Mouse (Mus musculus) CH12.LX (cell line): Measurements from ENCODE around the gene Stk39. TPM values are rescaled to one million over a fixed set of nuclear protein-coding genes. Genes with fewer than 3 reads are reported as not detected.

ENCODE experiments used
- DNase-seq: peaks from one replicate; pipeline ENCODE4 v3.0.0-alpha.2; 2013; ENCODE audit errors: extremely low read depth
- H3K27ac ChIP-seq: 2 replicates; pipeline ENCODE4 v1.5.1; 2012; ENCODE audit warnings: low read depth, mild to moderate bottlenecking, control low read depth, moderate library complexity; ENCODE audit not compliant: insufficient read depth
- H3K27me3 ChIP-seq: replicated peaks from 2 replicates; pipeline ENCODE3; 2012; ENCODE audit warnings: inconsistent platforms
- H3K36me3 ChIP-seq, 2 experiments: replicated peaks in 1 of 2; 2 replicates each; pipeline versions ENCODE3 to v1.6.1; 2012; ENCODE audit warnings: inconsistent platforms in 1 of 2, low read length in 1 of 2, mild to moderate bottlenecking in 1 of 2, mixed read lengths in 1 of 2, moderate library complexity in 1 of 2; ENCODE audit not compliant: control insufficient read depth in 1 of 2, insufficient read depth in 1 of 2
- H3K4me1 ChIP-seq, 2 experiments: 2 replicates each; pipeline ENCODE4 v1.6.1; 2012; ENCODE audit warnings: inconsistent platforms in 1 of 2, moderate library complexity in 1 of 2; ENCODE audit not compliant: insufficient read depth in 2 of 2, control insufficient read depth in 1 of 2
- H3K4me2 ChIP-seq: 2 replicates; pipeline ENCODE4 v1.6.1; 2012; ENCODE audit warnings: low read depth, mild to moderate bottlenecking, control low read depth; ENCODE audit not compliant: poor library complexity, insufficient read depth, severe bottlenecking
- H3K4me3 ChIP-seq, 3 experiments: fragments of 150-350 bp in 1 of 3; sonication (generic) in 1 of 3; replicated peaks in 1 of 3; 2 replicates each; pipeline versions ENCODE3 to v1.5.1; 2011 to 2012; ENCODE audit warnings: low read depth in 2 of 3, low read length in 2 of 3, mild to moderate bottlenecking in 2 of 3, moderate library complexity in 2 of 3, control low read depth in 1 of 3, improper control_type of control experiment in 1 of 3, inconsistent platforms in 1 of 3, mixed read lengths in 1 of 3; ENCODE audit not compliant: poor library complexity in 1 of 3
- H3K79me2 ChIP-seq: replicated peaks from 2 replicates; pipeline ENCODE4 v1.6.1; 2012; ENCODE audit warnings: mild to moderate bottlenecking, moderate library complexity; ENCODE audit not compliant: control insufficient read depth, poor library complexity, insufficient read depth, severe bottlenecking; ENCODE audit errors: extremely low read depth
- H3K9ac ChIP-seq: 2 replicates; pipeline ENCODE4 v1.6.1; 2012; ENCODE audit warnings: low read depth, mild to moderate bottlenecking, control low read depth, moderate library complexity; ENCODE audit not compliant: insufficient read depth
- H3K9me3 ChIP-seq: replicated peaks from 2 replicates; pipeline ENCODE3; 2012; ENCODE audit warnings: low read length, inconsistent platforms, mixed read lengths
- BHLHE40 ChIP-seq: IDR thresholded peaks from 2 replicates; pipeline ENCODE4 v1.6.1; 2011; ENCODE audit warnings: mild to moderate bottlenecking, low read depth, low read length, improper control_type of control experiment
- CHD1 ChIP-seq: IDR thresholded peaks from 2 replicates; pipeline ENCODE4 v1.6.1; 2012; ENCODE audit warnings: low read depth, low read length, improper control_type of control experiment, inconsistent platforms
- CHD2 ChIP-seq: IDR thresholded peaks from 2 replicates; pipeline ENCODE4 v1.6.1; 2011; ENCODE audit warnings: low read length, improper control_type of control experiment
- CTCF ChIP-seq, 2 experiments: IDR thresholded peaks in 1 of 2; conservative IDR thresholded peaks in 1 of 2; 2 replicates each; pipeline ENCODE4 v1.5.1; 2011 to 2012; ENCODE audit warnings: low read depth in 2 of 2, low read length in 2 of 2, improper control_type of control experiment in 1 of 2, inconsistent platforms in 1 of 2, mild to moderate bottlenecking in 1 of 2, moderate library complexity in 1 of 2
- ELF1 ChIP-seq: IDR thresholded peaks from 2 replicates; pipeline ENCODE4 v1.6.1; 2014; ENCODE audit warnings: low read depth, mild to moderate bottlenecking, inconsistent platforms, low read length, improper control_type of control experiment
- ETS1 ChIP-seq: conservative IDR thresholded peaks from 2 replicates; pipeline ENCODE4 v1.6.1; 2012; ENCODE audit warnings: low read depth, mild to moderate bottlenecking, inconsistent platforms, low read length, improper control_type of control experiment, moderate library complexity
- GABPA ChIP-seq: IDR thresholded peaks from 2 replicates; pipeline ENCODE4 v1.6.1; 2012; ENCODE audit warnings: low read depth, low read length, improper control_type of control experiment, inconsistent platforms; ENCODE audit not compliant: insufficient replicate concordance
- HCFC1 ChIP-seq: IDR thresholded peaks from 2 replicates; pipeline ENCODE4 v1.6.1; 2012; ENCODE audit warnings: low read depth, mild to moderate bottlenecking, inconsistent platforms, low read length, improper control_type of control experiment
- IRF4 ChIP-seq: IDR thresholded peaks from 2 replicates; pipeline ENCODE4 v1.6.1; 2014; ENCODE audit warnings: low read depth, mild to moderate bottlenecking, inconsistent platforms, low read length, improper control_type of control experiment
- JUND ChIP-seq: conservative IDR thresholded peaks from 2 replicates; pipeline ENCODE4 v1.6.1; 2011; ENCODE audit warnings: low read depth, low read length, improper control_type of control experiment
- KAT2A ChIP-seq: IDR thresholded peaks from 2 replicates; pipeline ENCODE4 v1.6.1; 2012; ENCODE audit warnings: low read length, improper control_type of control experiment, inconsistent platforms; ENCODE audit not compliant: insufficient replicate concordance
- MAFK ChIP-seq: IDR thresholded peaks from 2 replicates; pipeline ENCODE4 v1.6.1; 2011; ENCODE audit warnings: low read length, improper control_type of control experiment; ENCODE audit not compliant: insufficient replicate concordance
- MAX ChIP-seq: IDR thresholded peaks from 2 replicates; pipeline ENCODE4 v1.6.1; 2011; ENCODE audit warnings: low read length, improper control_type of control experiment
- MAZ ChIP-seq: IDR thresholded peaks from 2 replicates; pipeline ENCODE4 v1.6.1; 2012; ENCODE audit warnings: low read depth, mild to moderate bottlenecking, inconsistent platforms, low read length, improper control_type of control experiment, moderate library complexity
- MEF2A ChIP-seq: IDR thresholded peaks from 2 replicates; pipeline ENCODE4 v1.6.1; 2014; ENCODE audit warnings: low read depth, mild to moderate bottlenecking, inconsistent platforms, low read length, improper control_type of control experiment, borderline replicate concordance
- MXI1 ChIP-seq: IDR thresholded peaks from 2 replicates; pipeline ENCODE4 v1.6.1; 2011; ENCODE audit warnings: mild to moderate bottlenecking, low read depth, low read length, improper control_type of control experiment
- MYC ChIP-seq: IDR thresholded peaks from 2 replicates; pipeline ENCODE4 v1.6.1; 2011; ENCODE audit warnings: low read depth, mild to moderate bottlenecking, improper control_type of control experiment, low read length
- NELFE ChIP-seq: IDR thresholded peaks from 2 replicates; pipeline ENCODE4 v1.6.1; 2011; ENCODE audit warnings: low read depth, low read length, improper control_type of control experiment
- NRF1 ChIP-seq: IDR thresholded peaks from 2 replicates; pipeline ENCODE4 v1.6.1; 2014; ENCODE audit warnings: low read depth, mild to moderate bottlenecking, inconsistent platforms, low read length, improper control_type of control experiment, moderate library complexity
- PAX5 ChIP-seq: IDR thresholded peaks from 2 replicates; pipeline ENCODE4 v1.6.1; 2012; ENCODE audit warnings: low read length, inconsistent platforms, mixed read lengths
- POLR2A ChIP-seq: IDR thresholded peaks from 2 replicates; pipeline ENCODE4 v1.6.1; 2011; ENCODE audit warnings: low read depth, mild to moderate bottlenecking, improper control_type of control experiment, low read length
- RAD21 ChIP-seq: IDR thresholded peaks from 2 replicates; pipeline ENCODE4 v1.6.1; 2011; ENCODE audit warnings: low read depth, mild to moderate bottlenecking, low read length, improper control_type of control experiment, moderate library complexity
- RCOR1 ChIP-seq: conservative IDR thresholded peaks from 2 replicates; pipeline ENCODE4 v1.6.1; 2012; ENCODE audit warnings: low read depth, mild to moderate bottlenecking, inconsistent platforms, low read length, improper control_type of control experiment
- TBP ChIP-seq: conservative IDR thresholded peaks from 2 replicates; pipeline ENCODE4 v1.6.1; 2011; ENCODE audit warnings: low read depth, low read length, improper control_type of control experiment
- TCF12 ChIP-seq: IDR thresholded peaks from 2 replicates; pipeline ENCODE4 v1.6.1; 2014; ENCODE audit warnings: low read depth, mild to moderate bottlenecking, inconsistent platforms, low read length, improper control_type of control experiment
- USF2 ChIP-seq: conservative IDR thresholded peaks from 2 replicates; pipeline ENCODE4 v1.6.1; 2011; ENCODE audit warnings: low read depth, low read length, improper control_type of control experiment
- ZKSCAN1 ChIP-seq: IDR thresholded peaks from 2 replicates; pipeline ENCODE4 v1.6.1; 2012; ENCODE audit warnings: low read depth, inconsistent platforms, low read length, improper control_type of control experiment, borderline replicate concordance
- dilution Hi-C: fragments of 300-500 bp; cut with MboI; formaldehyde crosslinking; loops from 2 replicates; pipeline ENCODE4 v1.14.3; 2020; ENCODE audit warnings: low sequenced_read_pairs; ENCODE audit not compliant: extremely low pct_unique_long_range_greater_than_20kb, extremely low pct_ligation_motif_present
- in situ Hi-C: fragments of 300-500 bp; cut with MboI; formaldehyde crosslinking; loops from 3 replicates; pipeline ENCODE4 v1.14.3; 2019; ENCODE audit warnings: low sequenced_read_pairs, low pct_ligation_motif_present, low pct_unique_long_range_greater_than_20kb, mixed read lengths
- polyA plus RNA-seq: library from polyadenylated mRNA; unstranded; fragments of >175 nt; gene quantifications from 2 replicates; pipeline ENCODE4 v1.2.1, GENCODE M21; 2012; ENCODE audit warnings: low read depth; ENCODE audit not compliant: insufficient read length
- total RNA-seq, 2 experiments: library from RNA; depleted of rRNA; stranded (reverse); fragments of 300-350 nt in 1 of 2; fragments of >200 nt in 1 of 2; gene quantifications; 2 replicates each; pipeline ENCODE4 v1.2.3; 2012 to 2014

Stk39 gene
- total and polyA plus RNA-seq, 3 experiments = not detected

DNA sequence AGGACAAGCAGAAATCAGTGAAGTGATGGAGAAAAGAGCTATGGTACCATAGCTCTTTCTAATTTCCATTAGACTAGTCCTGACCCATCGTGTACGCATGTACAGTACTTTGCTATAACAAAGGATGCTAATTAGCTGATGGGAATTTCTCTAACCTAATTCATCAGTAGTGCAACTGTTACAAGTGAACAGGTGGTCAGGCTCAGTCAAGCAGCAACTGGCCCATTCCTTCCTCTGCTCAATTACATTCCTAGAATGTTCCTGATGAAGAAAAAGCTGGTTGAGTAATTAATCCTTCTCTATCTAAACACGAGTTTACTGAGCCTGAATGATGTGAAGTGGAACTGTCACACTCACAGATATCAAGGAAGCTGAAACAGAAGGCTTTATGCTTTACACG lies 275.8 kb downstream of the Stk39 start:
- TF ChIP-seq USF2 (no peak), RCOR1 (no peak), MYC (no peak), IRF4 (no peak), CHD2 (no peak), HCFC1 (no peak), MXI1 (no peak), MEF2A (no peak), ETS1 (no peak), TCF12 (no peak), BHLHE40 (no peak), ZKSCAN1 (no peak), CTCF (conservative IDR thresholded peaks at IDR 0.05 in 1 of 2, IDR thresholded peaks at IDR 0.05 in 1 of 2; ENCODE audit: low read depth in 2 of 2, low read length in 2 of 2) (no peak), RAD21 (no peak), MAZ (no peak), PAX5 (no peak), ELF1 (no peak)
- H3K27ac ChIP-seq = no peak overlapping the region
- dilution Hi-C loops = no loop called here

GRCm38 (mm10) chr2:68194444-68194843 lies 277.6 kb downstream of the Stk39 start:
- no peak overlapping the region for H3K27ac ChIP-seq
- in situ Hi-C loops (no loop called here), dilution Hi-C loops (no loop called here)
- no peak overlapping the region for H3K4me3 ChIP-seq
- no peak overlapping the region for H3K4me2 ChIP-seq
- H3K9ac ChIP-seq = no peak overlapping the region
- H3K36me3 ChIP-seq = no peaks in the 10 kb centered on the region
- H3K4me1 ChIP-seq = no peaks in the 10 kb centered on the region
- no peaks in the 10 kb centered on the region for H3K27me3 ChIP-seq
- DNase-seq = no peak
- H3K9me3 ChIP-seq = peaks cover 63% of the 10 kb centered on the region
- no peak for TF ChIP-seq MAZ
- TF ChIP-seq BHLHE40 = no peak
- no peak for TF ChIP-seq HCFC1
- no peak for TF ChIP-seq NRF1
- TF ChIP-seq TBP = no peak
- TF ChIP-seq KAT2A = no peak
- no peak for TF ChIP-seq POLR2A
- no peak for TF ChIP-seq CHD2
- no peak for TF ChIP-seq CHD1
- no peak for TF ChIP-seq CTCF (conservative IDR thresholded peaks at IDR 0.05 in 1 of 2, IDR thresholded peaks at IDR 0.05 in 1 of 2; ENCODE audit: low read depth in 2 of 2, low read length in 2 of 2)
- TF ChIP-seq JUND = no peak
- no peak for TF ChIP-seq TCF12
- TF ChIP-seq RAD21 = no peak
- no peak for TF ChIP-seq MAFK
- no peak for TF ChIP-seq GABPA
- TF ChIP-seq MEF2A = no peak
- no peak for TF ChIP-seq USF2
- no peak for TF ChIP-seq MAX
- TF ChIP-seq NELFE = no peak
- no peaks in the 10 kb centered on the region for H3K79me2 ChIP-seq

More for the DNA sequence above, 275.8 kb downstream of the Stk39 start:
- H3K36me3 ChIP-seq = no peaks in the 10 kb centered on the region
- H3K9me3 ChIP-seq = peaks cover 48% of the 10 kb centered on the region
- DNase-seq = no peak
- in situ Hi-C loops = no loop called here
- no peaks in the 10 kb centered on the region for H3K79me2 ChIP-seq
- no peaks in the 10 kb centered on the region for H3K27me3 ChIP-seq
- H3K4me3 ChIP-seq = no peak overlapping the region
- H3K4me1 ChIP-seq = no peaks in the 10 kb centered on the region
- H3K4me2 ChIP-seq = no peak overlapping the region
- H3K9ac ChIP-seq = no peak overlapping the region
